Mouse (Mus musculus): ENCODE data around the gene Cobl. TPM values are rescaled to one million over a fixed set of nuclear protein-coding genes. Genes with fewer than 3 reads are reported as not detected.

Gene Cobl
- total RNA-seq, 2 experiments from 2014 or later, result 121 to 139 TPM

DNA sequence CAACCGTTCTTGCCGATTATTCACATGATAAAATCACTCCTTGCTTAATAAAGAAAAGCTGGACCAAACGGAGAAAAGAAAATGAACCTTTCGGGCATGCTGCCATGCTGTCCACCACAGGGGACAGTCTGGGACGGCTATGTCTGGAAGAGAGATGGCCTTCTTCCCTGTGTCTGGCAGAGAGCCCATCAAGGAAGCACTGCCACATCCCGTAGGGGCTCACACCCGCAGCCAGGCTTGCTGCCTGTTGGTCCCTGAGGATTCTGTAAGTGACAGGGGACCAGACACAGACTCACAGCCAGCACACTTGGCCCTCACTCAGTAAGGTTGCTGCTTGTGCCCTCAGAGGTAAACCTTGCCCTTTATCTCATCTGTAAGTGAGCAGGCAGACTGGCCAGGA lies 235.3 kb downstream of the Cobl start:
- DNase-seq (ENCODE audit: low spot score), result no peak

DNA sequence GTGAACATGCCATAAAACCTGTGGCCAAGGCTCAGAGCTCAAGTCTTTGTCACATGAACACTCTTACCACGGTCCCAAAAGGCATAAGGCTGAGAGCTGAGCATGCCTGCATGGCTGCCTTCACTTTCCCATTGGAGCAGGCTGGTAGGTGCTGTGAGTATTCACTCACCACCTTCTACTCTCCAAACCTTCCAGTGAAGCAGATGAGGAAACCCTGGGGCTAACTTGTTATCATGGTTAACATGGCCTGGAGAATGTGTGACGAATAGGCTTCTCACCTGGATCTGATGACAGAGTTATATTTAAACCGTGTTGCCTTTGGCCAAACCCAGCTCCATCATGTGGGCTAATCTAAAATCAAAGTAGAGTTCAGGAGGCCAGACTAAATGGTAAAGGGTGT lies 237.4 kb downstream of the Cobl start:
- no peak for DNase-seq (ENCODE audit: low spot score)

DNA sequence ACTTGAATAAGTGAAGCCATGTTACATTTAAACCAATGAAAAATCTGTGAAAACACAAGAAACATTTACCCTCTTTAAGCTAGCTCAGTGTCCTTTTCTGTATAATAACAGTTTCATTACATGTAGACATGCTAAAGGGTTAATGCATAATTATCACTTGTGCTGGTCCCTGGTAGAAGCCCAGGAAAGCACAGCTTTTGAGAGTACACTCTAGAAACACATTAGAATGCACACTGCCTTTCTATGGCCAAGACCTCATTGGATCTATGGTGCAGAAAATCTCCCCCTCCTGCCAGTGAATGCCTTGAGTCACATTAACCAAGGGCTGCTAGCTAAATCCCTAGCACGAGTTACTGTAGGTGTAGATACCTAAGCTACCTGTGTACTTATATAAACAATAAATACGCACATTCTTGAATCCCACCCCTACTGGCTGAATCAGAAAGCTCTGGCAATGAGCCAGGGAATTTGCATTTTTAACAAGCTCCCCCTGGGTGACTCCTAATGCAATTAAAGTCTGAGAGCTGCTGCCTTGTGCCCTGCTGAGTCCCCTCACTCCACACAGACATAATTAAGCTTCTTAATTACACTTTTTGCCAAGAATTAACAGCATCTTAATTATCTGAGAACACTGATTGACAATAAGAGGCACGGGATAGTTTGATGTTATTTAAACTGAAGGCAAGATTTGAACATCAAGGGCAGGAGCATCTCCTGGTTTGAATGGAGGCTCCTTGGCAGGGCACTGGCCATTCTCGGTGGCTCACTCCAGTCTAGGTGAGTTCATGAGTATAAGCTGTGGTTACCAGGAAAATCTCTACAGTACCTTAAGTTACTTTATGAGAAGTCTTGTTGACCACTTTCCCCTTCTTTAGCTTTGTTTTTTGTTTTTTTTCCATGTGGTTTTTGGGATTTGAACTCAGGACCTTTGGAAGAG lies 244.9 kb downstream of the Cobl start:
- DNase-seq (ENCODE audit: low spot score), result no peak

DNA sequence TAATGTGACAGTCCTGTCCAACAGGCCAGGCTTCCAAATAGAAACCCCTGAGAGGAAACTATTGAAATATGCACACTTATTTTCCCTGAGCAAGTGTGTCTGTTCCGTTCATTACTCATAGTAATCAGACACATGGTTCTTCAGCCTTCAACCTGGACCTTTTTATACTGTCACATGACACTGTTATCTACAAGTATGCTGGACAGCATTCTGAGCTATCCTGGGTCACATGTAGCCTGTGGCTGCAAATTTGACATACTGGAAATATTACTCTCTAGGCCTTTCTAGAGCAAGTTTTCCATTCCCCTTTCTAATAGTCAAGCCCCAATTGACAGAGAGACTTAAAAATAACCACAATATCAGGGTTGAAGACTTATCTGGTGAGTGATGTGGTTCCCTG lies 247.9 kb downstream of the Cobl start:
- no peak for DNase-seq (ENCODE audit: low spot score)

DNA sequence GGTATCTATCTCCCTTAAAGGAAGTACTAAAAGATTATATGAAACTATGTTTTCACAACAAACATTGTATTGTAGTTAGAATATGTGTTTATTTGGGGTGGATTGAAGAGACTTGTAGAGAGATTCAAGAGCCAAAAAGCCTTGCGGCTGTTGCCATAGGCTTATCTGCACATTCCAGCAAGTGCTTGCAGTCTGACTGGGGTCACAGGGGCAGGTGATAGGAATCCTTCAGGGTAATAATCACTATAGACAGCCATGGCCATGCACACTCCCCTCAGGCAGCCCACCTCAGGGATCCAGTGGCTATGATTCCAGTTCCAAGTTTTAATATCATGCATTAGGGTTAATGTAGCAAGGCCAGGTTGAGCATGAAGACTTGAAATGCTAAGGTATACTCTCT lies 249.2 kb downstream of the Cobl start:
- DNase-seq (ENCODE audit: low spot score), result no peak

DNA sequence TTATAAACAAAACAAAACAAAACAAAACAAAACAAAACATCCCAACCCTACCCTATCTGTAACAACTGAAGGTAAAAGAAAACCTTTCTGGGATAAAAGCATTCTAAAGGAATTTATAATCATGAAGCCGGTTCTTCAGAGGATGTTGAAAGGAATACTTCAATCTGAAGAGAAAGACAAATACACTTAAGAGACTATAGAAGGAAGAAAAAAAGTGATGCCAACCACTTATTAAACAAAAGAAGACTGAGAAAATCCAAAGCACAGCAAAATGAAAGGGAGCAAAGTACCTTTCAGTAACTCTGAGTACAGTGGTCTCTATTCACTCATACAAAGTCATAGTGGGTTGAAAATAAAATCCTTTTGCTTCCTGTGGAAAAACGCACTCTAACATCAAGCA lies 256.2 kb downstream of the Cobl start:
- DNase-seq (ENCODE audit: low spot score), result no peak

DNA sequence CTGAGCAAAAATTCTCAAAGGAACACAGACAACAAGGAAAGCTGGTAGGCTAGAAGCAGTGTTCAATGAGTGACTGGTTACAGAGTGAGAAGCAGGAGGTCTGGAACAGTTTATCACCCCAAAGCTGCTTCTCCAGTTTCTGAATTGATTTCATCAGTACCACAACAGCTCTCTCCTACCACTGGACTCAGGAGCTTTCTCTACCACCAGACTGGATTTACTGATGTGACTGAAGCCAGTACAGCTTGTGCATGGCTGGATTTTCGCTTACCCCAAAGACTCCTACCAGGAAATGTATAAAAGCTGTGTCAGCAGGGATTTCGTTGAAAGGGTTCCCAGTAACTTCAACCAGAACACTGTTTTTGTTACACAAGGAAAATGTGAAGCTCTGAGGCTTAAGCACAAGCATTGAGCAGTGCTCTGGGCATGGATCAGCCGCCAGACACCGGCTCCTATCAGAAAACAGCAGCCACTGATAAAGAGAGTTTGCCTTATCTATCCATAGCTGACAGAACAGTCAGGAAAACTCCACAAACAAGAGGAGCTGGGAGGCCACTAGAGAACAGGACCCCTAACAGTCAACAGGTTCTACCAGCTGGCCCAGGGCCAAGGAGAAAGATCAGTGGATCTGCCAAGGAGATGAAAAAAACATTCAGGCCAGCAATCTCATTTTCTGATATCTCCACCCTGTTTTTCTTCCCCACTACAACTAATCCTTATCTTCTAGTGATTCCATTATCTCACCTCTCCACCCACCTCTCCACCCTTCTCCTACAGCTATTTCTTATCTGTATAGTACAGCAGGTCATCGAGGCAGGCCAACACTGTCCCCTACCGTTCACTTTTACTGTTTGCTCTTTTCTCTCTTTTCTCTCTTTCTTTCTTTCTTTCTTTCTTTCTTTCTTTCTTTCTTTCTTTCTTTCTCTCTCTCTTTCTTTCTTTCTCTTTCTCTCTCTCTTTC lies 259.3 kb downstream of the Cobl start:
- no peak for DNase-seq (ENCODE audit: low spot score)

DNA sequence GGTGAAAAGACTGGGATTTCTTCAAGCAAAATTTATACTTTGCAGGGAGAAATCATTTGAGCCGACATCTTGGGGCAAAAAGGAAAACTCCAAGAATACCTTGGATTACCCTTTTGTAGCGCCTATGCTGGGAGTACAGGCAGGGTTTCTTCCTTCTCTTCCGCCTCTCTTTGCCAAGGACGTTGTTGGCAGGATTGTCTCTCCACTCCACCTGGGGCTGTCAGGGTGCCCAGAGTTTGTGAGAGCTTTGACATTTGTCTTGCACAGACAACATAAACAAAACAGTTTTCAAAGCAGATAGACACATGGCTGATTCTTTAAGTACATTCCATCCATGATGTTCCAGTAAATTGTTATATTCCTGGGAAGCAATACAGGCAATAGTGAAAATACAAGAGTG lies 265.3 kb downstream of the Cobl start:
- no peak for DNase-seq (ENCODE audit: low spot score)

DNA sequence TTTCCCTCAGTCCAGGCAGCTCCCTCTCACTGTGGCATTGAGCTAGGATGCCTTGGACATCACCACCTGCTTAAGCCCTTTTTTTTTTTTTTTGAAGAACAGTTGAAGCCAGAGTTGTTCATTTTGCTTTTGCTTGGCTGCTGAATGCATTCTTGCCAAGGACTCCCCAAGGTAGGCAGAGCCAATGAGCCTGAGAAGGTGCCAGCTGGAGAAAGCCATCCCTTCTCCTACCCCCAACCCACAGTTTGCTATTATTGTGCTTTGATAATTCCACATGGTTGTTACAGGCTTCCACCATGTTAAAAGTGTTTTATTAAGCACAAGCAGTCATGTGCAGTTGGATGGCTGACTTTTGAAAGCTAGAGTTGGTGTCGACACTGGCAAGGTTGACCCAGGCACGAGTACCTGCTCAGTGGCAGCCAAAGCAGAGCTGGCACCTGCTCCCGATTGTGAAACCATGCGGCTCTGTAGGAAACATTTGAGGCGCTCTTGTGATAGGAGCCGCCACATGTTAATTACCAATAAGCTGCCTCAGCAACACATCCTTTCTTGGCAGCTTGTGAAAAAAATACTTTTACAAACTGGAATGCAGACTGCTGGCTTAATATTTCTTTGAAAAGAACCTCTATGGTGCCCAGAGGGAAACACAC lies 265.9 kb downstream of the Cobl start:
- DNase-seq (ENCODE audit: low spot score), result no peak

DNA sequence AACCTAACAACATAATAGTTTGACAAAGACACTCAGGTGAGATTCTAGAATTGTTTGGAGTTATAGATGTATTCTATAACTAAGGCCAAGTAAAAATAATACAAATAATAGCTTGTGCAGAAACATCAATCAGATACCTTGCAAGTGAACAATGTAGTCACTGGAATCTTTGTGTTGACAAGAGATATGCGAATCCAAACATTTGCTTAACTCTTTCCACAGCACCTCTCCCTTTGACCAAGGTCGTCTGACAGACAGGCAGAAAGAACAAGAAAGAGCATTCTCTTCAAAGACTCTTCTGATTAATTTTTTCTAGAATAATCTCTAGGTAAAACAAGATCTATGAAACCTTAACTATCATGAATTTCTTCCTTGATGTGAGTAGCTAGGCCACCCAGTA lies 266.7 kb downstream of the Cobl start:
- DNase-seq (ENCODE audit: low spot score), result no peak

DNA sequence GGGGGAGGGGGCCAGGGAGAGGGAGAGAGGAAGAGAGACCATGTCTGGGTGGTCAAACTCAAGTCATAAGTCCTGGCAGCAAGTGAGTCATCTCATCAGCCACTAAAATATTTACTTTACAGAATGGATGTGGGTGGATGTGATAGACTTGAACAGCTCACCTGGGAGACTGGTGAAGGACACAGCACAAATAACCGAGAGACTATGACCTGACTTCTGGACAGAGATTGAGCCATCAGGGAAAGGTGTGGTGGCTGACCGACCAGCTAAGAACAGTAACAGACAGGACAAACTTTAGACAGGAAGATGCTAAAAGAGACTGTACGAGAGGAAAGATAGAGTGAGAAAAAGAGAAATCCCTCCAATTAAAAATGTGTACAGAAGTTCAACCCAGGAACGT lies 267.2 kb downstream of the Cobl start:
- DNase-seq (ENCODE audit: low spot score), result no peak

DNA sequence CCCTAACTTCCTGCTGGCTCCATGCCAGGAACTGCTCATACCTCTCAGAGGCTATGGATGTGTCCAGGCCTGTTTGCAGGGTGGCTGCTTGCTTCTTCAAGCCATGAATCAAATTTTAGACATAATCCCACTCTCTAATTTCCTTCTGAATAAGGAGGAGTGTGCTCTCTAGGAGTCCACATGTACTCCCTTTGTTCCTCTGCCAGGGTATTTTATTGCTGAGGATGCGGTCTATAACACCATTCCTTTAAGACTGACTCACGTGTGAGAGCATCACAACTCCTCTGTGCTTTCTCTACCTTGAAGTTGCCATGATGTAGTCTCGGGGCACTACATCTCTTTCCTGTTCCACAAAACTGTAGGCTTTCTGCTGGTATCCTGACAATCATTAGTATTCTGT lies 269.4 kb downstream of the Cobl start:
- DNase-seq (ENCODE audit: low spot score), result no peak

DNA sequence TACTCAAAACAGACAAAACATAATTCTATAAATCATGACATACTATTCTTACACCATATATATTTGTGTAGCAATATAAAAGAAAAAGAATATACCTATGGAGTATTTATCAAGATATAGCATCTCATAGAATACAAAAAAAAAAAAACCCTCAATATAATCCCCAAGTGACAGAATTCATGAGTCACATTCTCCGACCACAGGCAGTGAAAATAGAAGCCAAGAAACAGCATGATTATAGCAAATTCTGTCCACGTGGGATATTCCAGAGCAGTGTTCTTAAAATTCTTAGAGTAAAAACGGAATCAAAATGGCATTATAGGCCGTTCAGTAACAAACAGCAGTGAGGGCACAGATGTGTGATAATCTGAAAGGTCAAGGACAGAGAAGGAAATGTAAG lies 271.4 kb downstream of the Cobl start:
- no peak for DNase-seq (ENCODE audit: low spot score)

DNA sequence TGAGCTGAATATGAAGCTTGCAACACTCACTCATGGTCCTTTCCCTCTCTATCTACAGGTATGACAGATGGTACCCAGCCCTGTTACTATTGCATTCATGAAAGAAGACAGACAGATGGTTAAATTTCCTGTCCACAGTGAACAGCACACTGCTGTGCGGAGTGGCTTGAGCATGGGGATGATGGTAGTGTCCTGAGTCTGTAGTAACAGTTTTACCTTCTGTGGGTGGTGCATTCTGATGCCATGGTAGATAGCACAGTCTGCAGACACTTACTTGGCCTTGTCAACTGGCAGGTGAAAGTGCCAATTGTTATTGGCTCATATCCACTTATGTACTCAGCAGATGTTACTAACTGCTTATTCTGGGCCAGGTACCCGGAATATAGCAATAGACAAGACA lies 273.4 kb downstream of the Cobl start:
- DNase-seq (ENCODE audit: low spot score), result no peak

DNA sequence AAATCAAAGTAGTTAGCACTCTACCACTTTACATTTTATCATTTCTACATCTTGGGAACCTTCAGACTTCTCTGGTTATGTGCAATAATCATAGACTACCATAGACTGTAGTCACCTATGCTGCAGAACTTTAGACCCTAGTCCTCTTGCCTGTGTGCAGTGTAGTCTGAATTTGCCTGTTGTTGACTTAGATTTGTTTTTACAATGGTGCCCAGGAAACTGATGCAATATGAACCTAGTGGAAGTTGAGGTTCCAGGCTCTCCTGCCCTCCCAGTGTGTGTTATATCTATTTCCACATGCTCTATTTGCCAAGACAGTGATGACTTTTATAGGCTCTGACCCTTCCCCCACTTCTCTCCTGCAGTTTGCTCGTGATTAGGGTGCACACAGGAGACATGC lies 274.3 kb downstream of the Cobl start:
- no peak for DNase-seq (ENCODE audit: low spot score)
